Mouse (Mus musculus): ENCODE results near the gene Palld. TPM values are rescaled to one million over a fixed set of nuclear protein-coding genes. Genes with fewer than 3 reads are reported as not detected.

The Palld gene
- polyA plus RNA-seq, 1 experiment, result 147 TPM

- no peak for DNase-seq (ENCODE audit: low spot score)
These were observed 171.8 kb downstream of the Palld start for GRCm38 (mm10) chr8:61730669-61731068.

GRCm38 (mm10) chr8:61725306-61726017 is 177.0 kb downstream of the Palld start:
- DNase-seq (ENCODE audit: low spot score), result no peak

DNA sequence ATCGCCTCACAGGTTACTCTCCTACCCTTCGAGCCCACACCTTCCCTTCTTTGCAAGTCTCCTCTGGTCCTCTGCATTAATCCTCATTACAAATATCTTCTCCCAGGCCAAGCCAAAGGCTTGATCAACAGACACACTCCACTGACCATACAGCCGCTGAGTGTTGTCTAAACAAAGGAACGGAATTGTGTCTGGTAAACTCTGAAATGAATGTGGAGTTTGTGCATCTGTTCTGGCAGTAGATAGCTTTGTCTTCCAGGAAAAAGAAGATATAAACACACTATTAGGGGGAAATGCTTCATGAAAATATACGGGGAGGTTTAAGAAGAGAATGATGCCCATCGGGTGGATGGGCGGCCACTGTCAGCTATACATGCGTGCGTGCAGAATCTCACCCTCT is 180.3 kb downstream of the Palld start:
- DNase-seq (ENCODE audit: low spot score), result no peak

- DNase-seq (ENCODE audit: low spot score), result no peak
These were observed 187.0 kb downstream of the Palld start for GRCm38 (mm10) chr8:61715351-61716125.

GRCm38 (mm10) chr8:61714293-61714831 is 188.1 kb downstream of the Palld start:
- DNase-seq (ENCODE audit: low spot score), result no peak

- DNase-seq (ENCODE audit: low spot score), result no peak
These were observed 189.1 kb downstream of the Palld start for GRCm38 (mm10) chr8:61713195-61713990.

- no peak for DNase-seq (ENCODE audit: low spot score)
These were observed 190.1 kb downstream of the Palld start for GRCm38 (mm10) chr8:61712426-61712825.

GRCm38 (mm10) chr8:61708586-61709305 is 193.7 kb downstream of the Palld start:
- no peak for DNase-seq (ENCODE audit: low spot score)

GRCm38 (mm10) chr8:61705491-61705890 is 197.0 kb downstream of the Palld start:
- no peak for DNase-seq (ENCODE audit: low spot score)

DNA sequence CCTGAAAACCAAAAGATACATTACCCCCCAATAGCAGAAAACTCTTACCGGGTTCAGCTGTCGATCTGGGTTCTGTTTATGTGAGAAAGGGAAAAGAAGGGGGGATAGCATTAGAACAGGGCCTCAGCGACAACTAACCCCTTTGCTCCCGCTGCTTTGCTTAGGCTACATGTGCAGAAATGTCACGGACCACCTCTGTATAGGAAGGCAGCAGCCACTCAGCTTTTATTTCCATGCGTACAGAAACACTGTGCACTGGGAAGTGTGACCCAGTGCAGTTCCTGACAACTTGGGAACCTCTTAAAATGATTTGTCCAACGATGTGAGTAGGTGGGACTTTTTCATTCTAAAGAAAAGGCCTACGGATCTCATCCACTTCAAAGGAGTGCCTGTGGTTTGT is 200.4 kb downstream of the Palld start:
- no peak for DNase-seq (ENCODE audit: low spot score)

DNA sequence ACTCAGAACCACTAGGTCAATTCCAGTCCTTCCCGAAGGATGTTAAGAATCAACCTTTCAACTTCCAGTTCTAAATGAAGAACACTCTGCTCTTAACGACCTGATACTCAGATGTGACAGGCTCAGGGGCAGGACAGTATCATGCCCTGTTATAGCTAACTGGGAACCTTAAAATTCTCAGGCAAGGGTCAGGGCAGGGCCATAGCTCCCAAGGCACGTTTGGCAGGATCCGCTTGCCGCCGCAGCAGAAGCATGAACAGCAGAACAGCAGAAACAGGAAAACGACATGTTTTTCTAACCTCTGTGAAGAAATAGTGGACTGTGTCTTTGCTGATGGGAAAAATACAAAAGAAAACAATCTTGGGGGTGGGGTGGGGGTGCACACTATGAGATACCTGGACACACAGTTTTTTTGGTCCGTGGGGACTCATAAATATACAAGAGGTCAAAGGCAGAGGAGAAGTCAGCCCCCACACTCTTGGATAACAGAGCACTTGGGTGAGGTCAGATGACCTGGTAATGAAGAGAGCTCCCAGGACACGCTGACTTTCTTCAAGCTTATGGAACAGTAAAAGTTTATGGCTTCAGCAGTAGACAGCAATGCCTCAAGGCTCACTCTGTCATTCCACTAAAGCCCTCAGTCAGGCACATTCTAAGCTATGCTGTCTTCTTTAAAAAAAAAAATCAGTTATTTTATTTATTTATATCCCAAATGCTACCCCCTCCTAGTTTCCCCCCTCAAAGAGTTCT is 201.4 kb downstream of the Palld start:
- DNase-seq (ENCODE audit: low spot score), result no peak

- no peak for DNase-seq (ENCODE audit: low spot score)
These were observed 202.2 kb downstream of the Palld start for GRCm38 (mm10) chr8:61700298-61700697.

DNA sequence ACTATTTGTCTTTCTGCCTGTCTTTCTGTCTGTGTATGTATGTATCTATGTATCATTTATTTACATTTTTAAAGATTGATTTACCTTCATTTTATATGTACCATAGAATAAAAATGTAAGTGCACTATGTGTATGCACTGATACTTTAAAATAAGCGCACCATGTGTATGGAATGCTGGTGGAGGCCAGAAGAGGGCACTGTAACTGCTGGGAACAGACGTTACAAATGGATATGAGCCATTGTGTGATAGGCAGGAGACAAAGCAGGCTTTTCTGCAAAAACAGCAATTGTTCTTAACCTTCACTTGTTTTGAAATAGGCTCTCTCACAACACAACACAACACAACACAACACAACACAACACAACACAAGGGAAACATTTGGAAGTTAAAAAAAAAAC is 203.5 kb downstream of the Palld start:
- no peak for DNase-seq (ENCODE audit: low spot score)

DNA sequence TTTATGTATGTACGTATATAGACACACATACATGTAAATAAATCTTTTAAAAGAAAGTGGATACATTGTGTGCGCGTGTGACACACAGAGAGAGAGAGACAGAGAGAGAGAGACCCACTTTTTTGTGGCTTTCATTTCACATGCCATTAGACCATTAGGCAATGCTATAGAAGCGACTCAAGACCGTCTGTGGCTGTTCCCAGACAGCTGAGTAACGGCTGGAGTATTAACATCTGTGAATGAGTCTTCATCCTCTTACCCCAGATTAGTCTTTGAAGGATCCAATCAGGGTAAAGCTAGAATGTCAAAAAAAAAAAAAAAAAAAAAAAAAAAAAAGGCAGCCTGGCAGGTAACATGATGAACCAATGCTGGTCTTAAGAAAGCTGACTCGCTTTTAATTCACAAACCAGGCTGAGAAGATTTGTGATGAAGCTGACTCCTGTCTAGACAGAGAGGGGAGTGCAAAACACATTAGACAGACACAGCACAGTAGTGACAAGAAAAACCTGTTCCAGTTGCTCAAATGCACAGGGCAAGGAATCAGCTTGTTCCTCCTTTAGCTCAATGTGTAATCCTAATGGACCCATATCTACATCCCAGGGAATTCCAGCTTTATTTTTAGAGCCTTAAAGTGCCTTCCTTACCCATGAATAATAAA is 204.6 kb downstream of the Palld start:
- no peak for DNase-seq (ENCODE audit: low spot score)

DNA sequence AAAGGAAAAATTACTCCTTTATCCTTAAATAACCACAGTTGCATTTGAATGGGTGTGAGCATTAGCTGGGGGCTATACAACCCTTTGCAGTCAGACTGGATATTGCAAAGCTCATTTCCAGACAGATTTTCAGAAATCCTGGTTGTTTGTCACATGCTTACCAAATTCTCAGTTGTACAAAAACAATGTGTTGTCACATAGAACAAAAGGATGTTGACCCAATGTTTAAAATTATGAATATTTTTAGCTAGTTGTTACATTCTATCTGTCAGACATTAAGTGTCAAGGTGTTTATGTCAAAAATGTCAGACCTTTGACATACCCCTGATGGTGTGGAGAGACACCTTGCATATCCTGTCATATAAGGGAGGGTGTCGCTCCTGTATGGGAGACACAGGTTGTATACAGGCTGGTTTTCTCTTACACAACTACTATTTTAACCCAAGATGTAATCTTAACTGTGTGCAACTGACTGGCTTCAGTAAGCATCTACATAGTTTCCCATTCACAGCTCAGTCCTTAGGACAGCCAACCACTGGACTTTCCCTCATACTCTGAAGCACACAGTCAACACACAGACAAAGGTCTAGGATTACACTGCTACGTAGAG is 205.5 kb downstream of the Palld start:
- no peak for DNase-seq (ENCODE audit: low spot score)

DNA sequence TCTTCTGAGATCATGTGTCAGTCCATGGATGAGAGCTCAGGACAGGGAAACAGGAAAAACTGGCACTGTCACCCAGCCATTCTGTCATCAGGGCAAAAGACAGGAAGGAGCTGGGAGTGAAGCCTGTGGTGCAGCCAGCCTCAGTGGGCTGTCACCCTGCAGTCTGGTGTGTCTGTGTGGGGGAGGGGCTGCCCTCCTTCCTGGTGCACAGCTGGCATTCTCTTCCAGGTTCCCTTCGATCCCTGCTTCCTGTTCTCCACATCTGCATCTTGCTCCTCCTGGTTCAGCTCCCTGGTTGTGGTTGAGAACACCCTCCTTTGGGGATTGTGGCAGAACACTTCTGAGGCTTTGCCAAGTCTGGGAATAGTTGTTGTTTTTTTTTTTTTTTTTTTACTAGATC is 207.1 kb downstream of the Palld start:
- DNase-seq (ENCODE audit: low spot score), result no peak

DNA sequence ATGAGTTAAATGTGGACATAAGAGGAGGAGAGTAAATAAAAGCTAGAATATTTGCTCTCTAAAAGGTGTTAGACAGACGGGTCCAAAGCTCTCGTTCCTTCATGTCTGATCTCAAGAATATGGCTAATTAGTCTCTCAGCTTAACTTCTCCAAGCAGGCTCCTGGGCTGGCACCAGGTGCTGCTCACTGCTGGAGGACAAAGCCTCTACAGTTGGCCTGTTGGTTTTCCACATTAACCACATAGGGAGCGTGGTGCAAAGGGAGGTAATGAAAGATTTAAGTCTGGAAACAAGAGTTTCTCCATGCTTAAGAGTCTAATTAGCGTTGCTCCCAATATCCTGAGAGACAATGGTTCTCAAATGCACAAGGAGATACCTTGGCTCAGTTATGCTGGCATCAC is 209.6 kb downstream of the Palld start:
- no peak for DNase-seq (ENCODE audit: low spot score)

- DNase-seq (ENCODE audit: low spot score), result no peak
These were observed 210.4 kb downstream of the Palld start for GRCm38 (mm10) chr8:61692129-61692528.

DNA sequence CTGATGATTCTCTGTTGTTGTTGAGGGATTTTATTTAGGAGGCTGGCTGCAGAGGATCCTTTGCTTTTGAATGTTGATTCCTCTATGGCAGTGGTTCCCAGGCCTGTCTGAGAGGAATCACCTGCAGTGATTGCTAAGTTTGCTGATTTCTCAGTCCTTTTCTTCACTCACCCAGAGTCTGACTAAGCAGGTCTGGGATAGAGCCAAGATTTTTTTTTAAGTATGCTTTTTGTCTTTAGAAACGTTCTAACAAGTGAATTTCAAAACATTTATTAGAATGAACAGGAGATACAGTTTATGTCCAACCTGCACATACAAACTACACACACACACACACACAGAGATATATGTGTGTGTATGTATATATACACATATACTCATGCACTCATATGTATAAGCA is 211.1 kb downstream of the Palld start:
- DNase-seq (ENCODE audit: low spot score), result no peak

DNA sequence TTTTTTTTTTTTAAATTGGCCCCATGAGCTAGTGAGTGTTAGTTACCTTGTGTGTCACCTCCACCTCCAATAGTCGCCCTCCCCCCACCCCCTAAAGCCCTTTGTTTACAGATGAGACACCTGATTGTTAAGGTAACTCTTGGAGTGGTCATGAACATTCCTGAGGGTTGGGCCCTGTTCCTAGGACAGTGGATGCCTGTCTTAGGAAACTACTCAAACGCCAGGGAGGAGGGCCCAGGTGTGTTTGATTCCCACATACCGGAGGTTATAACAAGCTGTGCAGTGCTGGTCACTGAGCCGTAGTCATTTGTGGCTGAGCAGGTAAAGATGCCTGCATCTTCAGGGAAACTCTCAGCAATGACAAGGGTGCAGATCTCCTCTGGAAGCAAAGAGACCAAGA is 215.4 kb downstream of the Palld start:
- no peak for DNase-seq (ENCODE audit: low spot score)
